Mouse (Mus musculus) testis, postnatal 14 days (tissue): ENCODE measurements around the gene Hagh.

Experiments
- DNase-seq: peaks from one replicate; pipeline ENCODE4 v3.0.0; 2021; ENCODE audit warnings: low spot score

Gene Hagh

DNA sequence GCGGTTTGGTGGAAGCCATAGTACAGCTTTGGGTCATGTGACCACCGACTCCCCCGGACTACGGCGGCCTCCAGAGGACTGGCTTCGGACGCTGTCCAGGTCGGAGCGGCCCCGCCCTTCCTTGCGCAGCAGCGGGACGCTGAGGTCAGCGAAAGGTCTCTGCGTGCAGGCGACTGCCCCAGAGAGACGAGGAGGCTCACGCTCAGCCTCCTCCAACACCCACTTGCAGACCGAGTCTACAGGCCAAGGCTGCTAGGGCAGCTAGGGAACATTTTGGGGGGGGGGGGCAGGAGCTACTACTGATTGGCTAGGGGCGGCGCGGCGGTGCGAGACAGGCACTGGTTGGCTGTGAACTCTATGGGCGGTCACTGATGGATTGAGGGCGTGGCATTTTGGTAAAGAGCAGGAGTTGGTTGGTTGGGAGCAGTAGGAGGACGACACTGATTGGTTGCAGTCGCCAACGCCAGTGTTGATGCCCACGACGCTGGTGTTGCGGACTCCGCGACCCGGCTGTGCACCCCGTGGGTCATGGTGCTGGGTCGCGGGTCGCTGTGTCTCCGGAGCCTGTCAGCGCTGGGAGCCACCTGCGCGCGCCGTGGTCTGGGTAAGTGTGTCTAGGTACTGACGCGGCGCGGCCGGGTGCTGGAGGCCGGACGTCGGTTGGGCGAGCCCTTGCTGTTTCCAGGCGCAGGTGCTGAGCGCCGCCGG lies 10.3 kb downstream of the Hagh start, which contains the start of gene Fahd1:
TSS of gene Fahd1 (minus strand) at position 300 of the 708 bp plus-strand sequence.
- peak; percentile 95 for DNase-seq

GRCm38 (mm10) chr17:24850773-24851127 lies 10.8 kb downstream of the Hagh start:
- DNase-seq, result no peak

- DNase-seq, result no peak
These were observed 11.6 kb downstream of the Hagh start for GRCm38 (mm10) chr17:24851381-24852125.

DNA sequence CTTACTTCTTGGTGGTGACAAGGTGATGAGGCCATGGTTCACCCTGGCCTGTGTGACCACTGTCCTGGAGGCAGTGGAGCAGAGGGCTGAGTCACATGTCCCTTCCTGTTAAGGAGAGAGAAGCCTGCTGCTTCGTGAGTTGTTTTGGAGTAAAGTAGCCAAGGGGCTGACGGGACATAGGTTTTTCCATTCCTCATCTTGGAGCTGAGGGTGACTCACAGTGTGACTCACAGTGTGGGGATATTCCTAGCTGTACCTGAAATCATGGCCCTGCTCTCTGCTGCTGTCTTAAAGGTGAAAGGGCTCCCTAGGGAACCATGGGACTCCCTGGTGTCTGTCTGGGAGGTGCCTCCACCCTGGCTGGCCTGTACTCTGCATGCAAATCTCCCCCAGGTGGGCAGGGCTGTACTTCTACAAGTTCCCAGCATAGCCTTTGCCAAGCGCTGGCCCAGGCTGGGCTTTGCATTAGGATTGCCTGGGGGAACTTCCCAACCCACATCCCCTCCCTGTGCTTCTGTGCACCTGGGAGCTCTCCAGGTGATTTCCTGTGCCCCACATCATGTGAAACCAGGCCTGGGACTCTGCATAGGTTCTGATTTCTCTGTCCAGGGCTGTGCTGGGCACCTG lies 16.0 kb downstream of the Hagh start:
- DNase-seq, result no peak

DNA sequence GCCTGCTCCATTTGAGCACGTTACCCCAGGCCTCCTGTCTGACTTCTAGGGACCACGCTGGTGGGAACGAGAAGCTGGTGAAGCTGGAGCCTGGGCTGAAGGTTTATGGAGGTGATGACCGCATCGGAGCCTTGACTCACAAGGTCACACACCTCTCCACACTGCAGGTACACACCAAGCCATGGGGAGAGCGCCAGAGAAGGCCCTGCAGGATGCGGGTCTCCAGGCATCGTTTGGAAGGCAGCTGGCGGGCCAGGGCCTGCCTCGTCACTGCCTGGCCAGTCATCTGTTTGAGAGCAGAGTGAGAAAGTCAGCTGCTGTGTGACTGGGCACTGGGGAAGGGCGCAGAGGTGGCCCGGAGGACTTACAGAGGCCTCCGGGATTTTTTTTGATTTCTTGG lies 16.6 kb downstream of the Hagh start:
- no peak for DNase-seq

GRCm38 (mm10) chr17:24857831-24858470 lies 18.0 kb downstream of the Hagh start:
- DNase-seq, result no peak

GRCm38 (mm10) chr17:24858967-24859366 lies 19.0 kb downstream of the Hagh start:
- DNase-seq, result no peak

- no peak for DNase-seq
These were observed 20.1 kb downstream of the Hagh start for GRCm38 (mm10) chr17:24860076-24860475.

GRCm38 (mm10) chr17:24861785-24862184 lies 21.8 kb downstream of the Hagh start:
- peak; percentile 65 for DNase-seq

GRCm38 (mm10) chr17:24865776-24866175 lies 25.8 kb downstream of the Hagh start, which contains the start of gene Igfals:
Igfals (plus strand) TSS chr17:24865997.
- DNase-seq, result no peak

GRCm38 (mm10) chr17:24867914-24868313 lies 28.0 kb downstream of the Hagh start:
- DNase-seq, result no peak

DNA sequence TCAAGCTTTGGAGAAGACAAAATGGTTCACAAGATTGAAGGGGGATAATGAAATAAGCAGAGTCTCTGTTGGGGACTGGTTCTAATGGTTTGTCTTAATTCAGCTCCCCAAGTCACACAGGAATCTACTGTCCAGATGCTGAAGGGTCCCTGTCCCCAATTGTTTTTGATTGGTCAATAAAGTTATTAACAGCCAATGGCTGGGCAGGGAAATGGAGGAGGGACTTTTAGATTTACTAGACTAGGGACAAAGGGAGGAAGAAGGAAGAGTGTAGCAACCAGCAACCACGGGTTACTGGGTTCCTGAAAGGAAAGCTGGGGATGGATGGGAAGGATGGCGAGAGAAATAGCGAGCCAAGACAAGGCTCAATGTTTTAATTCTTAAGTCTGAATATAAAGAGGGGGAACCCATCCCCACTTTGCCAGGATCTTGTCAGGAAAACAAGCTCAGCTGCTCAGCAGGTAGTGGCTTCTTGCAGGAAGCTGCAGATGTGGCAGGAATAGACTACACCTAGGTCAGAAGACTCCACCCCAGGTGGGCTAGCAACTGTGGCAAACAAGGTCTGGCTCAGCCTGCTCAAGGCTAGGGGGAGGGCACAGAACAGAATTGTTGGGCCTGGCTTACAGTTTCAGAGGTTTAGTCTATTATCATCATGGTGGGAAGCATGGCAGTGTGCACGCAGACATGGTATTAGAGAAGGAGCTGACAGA lies 33.9 kb downstream of the Hagh start:
- DNase-seq, result no peak

DNA sequence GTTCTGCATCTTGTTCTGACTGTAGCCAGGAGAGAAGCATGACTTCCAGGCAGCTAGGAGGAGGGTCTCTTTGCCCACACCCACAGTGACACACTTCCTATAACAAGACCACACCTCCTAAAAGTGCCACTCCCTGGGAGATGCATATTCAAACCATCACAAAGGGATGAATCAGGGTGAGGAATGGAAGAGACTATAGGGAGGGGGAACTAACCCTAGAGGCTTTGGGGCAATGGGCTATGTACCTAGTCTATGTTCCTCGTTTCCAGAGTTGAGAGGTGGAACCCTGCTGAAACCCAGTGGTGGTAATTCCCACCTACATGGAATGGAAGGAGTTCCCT lies 34.4 kb downstream of the Hagh start:
- DNase-seq, result no peak

GRCm38 (mm10) chr17:24874989-24875388 lies 35.0 kb downstream of the Hagh start:
- no peak for DNase-seq

DNA sequence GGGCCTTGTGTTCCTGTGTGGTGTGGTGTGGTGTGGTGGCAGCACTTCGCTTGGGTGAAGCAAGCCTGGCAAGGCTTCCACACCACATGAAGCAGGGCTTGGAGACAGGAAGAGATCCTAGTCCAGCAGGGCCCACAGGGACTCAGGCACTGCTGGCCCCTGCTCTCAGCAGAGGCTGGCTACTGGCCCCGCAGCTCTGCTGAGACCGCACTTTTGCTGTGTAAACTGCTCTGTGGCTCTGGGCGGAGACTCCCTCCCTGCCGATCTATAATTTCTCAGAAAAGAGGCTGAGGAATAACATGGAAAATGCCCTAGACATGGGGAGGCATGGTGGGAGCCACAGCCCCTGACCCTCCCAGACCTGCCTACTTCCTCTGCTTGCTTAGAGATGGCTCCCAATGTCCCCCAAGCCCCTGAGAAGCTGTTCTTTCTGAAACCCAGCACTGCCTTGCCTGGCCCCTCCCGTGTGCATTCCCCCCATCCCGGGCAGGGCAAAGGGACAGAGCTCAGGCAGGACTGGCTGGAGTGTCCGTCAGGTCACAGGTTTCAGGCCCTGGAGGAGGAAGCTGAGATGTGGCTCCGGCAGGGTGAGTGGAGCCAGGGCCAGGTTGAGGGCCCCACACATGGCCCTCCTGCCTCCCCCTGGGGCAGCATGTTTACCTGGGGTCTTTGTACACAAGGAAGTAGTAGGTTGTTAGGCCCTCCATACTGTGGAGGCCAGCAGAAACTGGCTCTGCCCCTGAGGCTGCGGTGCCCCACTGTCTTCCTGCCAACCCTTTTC lies 37.6 kb downstream of the Hagh start:
- no peak for DNase-seq

DNA sequence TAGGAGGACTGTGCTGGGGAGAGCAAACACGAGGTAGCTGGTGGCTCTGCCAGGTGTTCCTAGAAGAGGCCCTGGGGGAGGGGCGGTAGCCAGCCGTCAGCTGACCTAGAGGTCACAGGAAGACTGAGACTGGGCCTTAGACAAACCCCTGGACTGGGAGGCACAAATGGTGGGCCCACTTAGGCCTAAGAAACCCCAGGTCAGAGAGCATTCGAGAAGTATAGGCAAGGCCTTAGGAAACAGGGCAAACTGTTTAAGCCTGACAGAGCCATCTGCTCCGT lies 38.1 kb downstream of the Hagh start:
- DNase-seq, result no peak

DNA sequence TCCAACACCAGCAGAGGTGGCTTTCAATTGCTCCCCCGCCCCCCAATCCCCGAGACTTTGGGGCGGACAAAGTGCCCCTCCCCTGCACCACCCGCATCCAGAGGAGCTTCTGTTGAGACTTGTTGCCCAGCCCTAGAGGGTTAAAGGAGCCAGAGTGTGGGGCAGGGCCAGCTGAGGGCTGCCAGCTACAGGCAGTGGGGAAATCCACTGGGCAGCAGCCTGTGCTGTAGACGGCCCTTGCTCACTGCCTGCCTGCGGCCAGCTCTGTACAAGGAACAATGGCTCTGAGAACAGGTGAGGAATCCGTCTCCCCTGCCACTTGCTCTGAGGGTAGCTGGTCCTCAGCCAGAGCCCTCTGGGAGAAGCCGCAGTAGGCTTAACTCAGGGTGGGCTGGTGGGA lies 38.6 kb downstream of the Hagh start:
- DNase-seq, result no peak

DNA sequence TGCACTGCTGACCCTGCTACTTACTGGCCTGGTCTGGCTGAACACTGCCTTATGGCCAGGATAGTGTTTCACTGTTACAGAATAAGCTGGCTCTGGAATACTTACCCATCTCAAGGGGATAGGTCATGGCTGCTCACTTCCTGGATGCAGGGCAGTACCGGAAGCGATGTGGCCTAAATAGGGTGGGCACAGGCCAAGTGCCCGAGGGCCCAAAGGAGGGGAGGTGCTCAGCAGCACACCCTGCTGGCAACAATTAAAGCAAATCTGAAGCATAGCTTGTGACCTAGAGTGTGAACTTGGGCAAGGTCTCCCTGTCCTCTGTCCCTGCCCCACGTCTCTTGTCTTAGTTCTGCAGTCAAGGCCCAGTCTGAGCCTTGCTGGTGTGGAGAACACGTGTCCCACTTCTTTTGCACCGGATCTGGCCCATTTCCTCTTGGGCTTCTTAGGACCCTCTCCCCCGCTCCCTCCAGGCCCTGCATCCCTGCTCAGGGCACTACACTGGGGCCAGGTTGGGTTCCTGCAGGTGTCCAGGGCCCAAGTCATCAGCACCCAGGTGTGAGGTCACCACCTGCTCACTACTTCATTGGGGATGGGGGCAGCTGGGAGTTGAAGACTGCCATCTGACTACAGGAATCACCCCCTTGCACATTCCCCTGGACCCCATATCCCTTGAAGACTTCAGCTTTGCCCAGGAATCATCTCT lies 41.9 kb downstream of the Hagh start:
- no peak for DNase-seq

- DNase-seq, result no peak
These were observed 44.4 kb downstream of the Hagh start for GRCm38 (mm10) chr17:24884391-24884790.

GRCm38 (mm10) chr17:24885356-24886133 lies 45.6 kb downstream of the Hagh start:
- no peak for DNase-seq
